Mouse (Mus musculus) liver, adult 2 months (tissue): Measurements from ENCODE around the gene Inpp4b.

ENCODE experiments used
- CTCF ChIP-seq: fragments of 200-500 bp; IDR thresholded peaks from 2 replicates; pipeline ENCODE4 v1.5.1; 2011; ENCODE audit warnings: low read depth, low read length, control low read depth
- POLR2A ChIP-seq: fragments of 200-500 bp; IDR thresholded peaks from 2 replicates; pipeline ENCODE4 v1.6.1; 2011; ENCODE audit warnings: low read length, control low read depth; ENCODE audit not compliant: insufficient read depth; ENCODE audit errors: extremely low read depth

DNA sequence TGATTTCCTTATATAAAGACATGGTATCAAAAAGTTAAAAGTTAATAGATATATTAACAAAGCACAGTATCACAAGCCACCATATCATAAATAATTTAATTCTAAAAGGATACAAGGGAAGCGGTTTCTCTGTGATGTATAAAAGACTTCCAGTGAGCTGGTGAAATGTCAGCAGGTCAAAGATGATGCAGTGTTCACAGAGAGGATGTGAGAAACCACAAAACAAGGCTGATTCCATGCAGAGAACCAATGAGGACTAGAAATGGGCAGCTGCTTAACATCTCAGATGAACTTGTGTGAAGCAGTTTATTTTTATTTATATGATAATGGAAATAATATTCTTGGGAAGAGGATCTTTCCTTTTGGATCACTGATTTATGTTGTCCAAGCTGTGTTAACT is 359.7 kb downstream of the Inpp4b start:
- TF ChIP-seq CTCF (no peak), POLR2A (no peak)
